Mouse (Mus musculus): ENCODE measurements around the gene Zbtb1. TPM values are rescaled to one million over a fixed set of nuclear protein-coding genes. Genes with fewer than 3 reads are reported as not detected.

Zbtb1 gene
- polyA plus RNA-seq, 1 experiment from 2014 or later: 13.2 TPM

- Histone ChIP-seq H3K4me2 (no peak overlapping the region), H3K27ac (ENCODE audit: low read depth) (no peak overlapping the region), H3K4me1 (ENCODE audit: insufficient read depth) (peaks cover 7% of the 10 kb centered on the region), H3K36me3 (ENCODE audit: insufficient read depth) (no peaks in the 10 kb centered on the region), H3K27me3 (ENCODE audit: insufficient read depth, low read length) (no peaks in the 10 kb centered on the region), H3K9ac (no peak overlapping the region), H3K4me3 (ENCODE audit: low read depth, low read length) (no peak overlapping the region), H3K9me3 (ENCODE audit: low read depth, low read length) (no peaks in the 10 kb centered on the region)
- ATAC-seq (ENCODE audit: insufficient read depth) (no peak), DNase-seq (no peak)
- 91% methylated on average over 6 of the region's 6 CpGs for WGBS
- TF ChIP-seq CTCF (IDR thresholded peaks at IDR 0.05; ENCODE audit: low read depth): no peak
These were observed 7.0 kb downstream of the Zbtb1 start for GRCm38 (mm10) chr12:76377059-76377458.

- ATAC-seq (ENCODE audit: insufficient read depth) (no peak), DNase-seq (no peak)
- WGBS: 86% methylated on average over 3 of the region's 3 CpGs
- Histone ChIP-seq H3K9me3 (ENCODE audit: low read depth, low read length) (no peaks in the 10 kb centered on the region), H3K27me3 (ENCODE audit: insufficient read depth, low read length) (no peaks in the 10 kb centered on the region), H3K27ac (ENCODE audit: low read depth) (no peak overlapping the region), H3K4me3 (ENCODE audit: low read depth, low read length) (no peak overlapping the region), H3K9ac (no peak overlapping the region), H3K4me1 (ENCODE audit: insufficient read depth) (peaks cover under 1% of the 10 kb centered on the region), H3K4me2 (no peak overlapping the region), H3K36me3 (ENCODE audit: insufficient read depth) (no peaks in the 10 kb centered on the region)
- no peak for TF ChIP-seq CTCF (IDR thresholded peaks at IDR 0.05; ENCODE audit: low read depth)
These were observed 7.7 kb downstream of the Zbtb1 start for GRCm38 (mm10) chr12:76377726-76378125.

GRCm38 (mm10) chr12:76378556-76378955, 8.5 kb downstream of the Zbtb1 start:
- H3K4me3 ChIP-seq (ENCODE audit: low read depth, low read length): no peak overlapping the region
- H3K27ac ChIP-seq (ENCODE audit: low read depth): no peak overlapping the region
- DNase-seq: no peak
- no peaks in the 10 kb centered on the region for H3K4me1 ChIP-seq (ENCODE audit: insufficient read depth)
- H3K9me3 ChIP-seq (ENCODE audit: low read depth, low read length): no peaks in the 10 kb centered on the region
- no peak for TF ChIP-seq CTCF (IDR thresholded peaks at IDR 0.05; ENCODE audit: low read depth)
- H3K9ac ChIP-seq: no peak overlapping the region
- H3K36me3 ChIP-seq (ENCODE audit: insufficient read depth): no peaks in the 10 kb centered on the region
- WGBS: 73% methylated on average over 5 of the region's 5 CpGs
- H3K27me3 ChIP-seq (ENCODE audit: insufficient read depth, low read length): no peaks in the 10 kb centered on the region
- ATAC-seq (ENCODE audit: insufficient read depth): no peak
- no peak overlapping the region for H3K4me2 ChIP-seq

GRCm38 (mm10) chr12:76380151-76380550, 10.1 kb downstream of the Zbtb1 start:
- no peak for ATAC-seq (ENCODE audit: insufficient read depth)
- H3K9ac ChIP-seq: no peak overlapping the region
- 73% methylated on average over 7 of the region's 7 CpGs for WGBS
- TF ChIP-seq CTCF (IDR thresholded peaks at IDR 0.05; ENCODE audit: low read depth): no peak
- no peak overlapping the region for H3K27ac ChIP-seq (ENCODE audit: low read depth)
- H3K36me3 ChIP-seq (ENCODE audit: insufficient read depth): peaks cover 2% of the 10 kb centered on the region; the same call in 1 of the 2 replicates
- no peaks in the 10 kb centered on the region for H3K27me3 ChIP-seq (ENCODE audit: insufficient read depth, low read length)
- H3K4me3 ChIP-seq (ENCODE audit: low read depth, low read length): no peak overlapping the region
- no peak overlapping the region for H3K4me2 ChIP-seq
- H3K4me1 ChIP-seq (ENCODE audit: insufficient read depth): no peaks in the 10 kb centered on the region
- no peak for DNase-seq
- H3K9me3 ChIP-seq (ENCODE audit: low read depth, low read length): no peaks in the 10 kb centered on the region

- TF ChIP-seq CTCF (IDR thresholded peaks at IDR 0.05; ENCODE audit: low read depth): no peak
- Histone ChIP-seq H3K9ac (no peak overlapping the region), H3K36me3 (ENCODE audit: insufficient read depth) (peaks cover 29% of the 10 kb centered on the region), H3K4me1 (ENCODE audit: insufficient read depth) (no peaks in the 10 kb centered on the region), H3K9me3 (ENCODE audit: low read depth, low read length) (no peaks in the 10 kb centered on the region), H3K4me2 (no peak overlapping the region), H3K4me3 (ENCODE audit: low read depth, low read length) (no peak overlapping the region), H3K27me3 (ENCODE audit: insufficient read depth, low read length) (no peaks in the 10 kb centered on the region), H3K27ac (ENCODE audit: low read depth) (no peak overlapping the region)
- DNase-seq (peak; percentile 46), ATAC-seq (ENCODE audit: insufficient read depth) (peak; percentile 56; the same call in 1 of the 2 replicates)
- WGBS: 62% methylated on average over 8 of the region's 8 CpGs
These were observed 15.3 kb downstream of the Zbtb1 start for GRCm38 (mm10) chr12:76385342-76385741.

- Histone ChIP-seq H3K36me3 (ENCODE audit: insufficient read depth) (peaks cover 34% of the 10 kb centered on the region), H3K4me2 (no peak overlapping the region), H3K4me3 (ENCODE audit: low read depth, low read length) (no peak overlapping the region), H3K9me3 (ENCODE audit: low read depth, low read length) (no peaks in the 10 kb centered on the region), H3K9ac (no peak overlapping the region), H3K4me1 (ENCODE audit: insufficient read depth) (no peaks in the 10 kb centered on the region), H3K27ac (ENCODE audit: low read depth) (no peak overlapping the region), H3K27me3 (ENCODE audit: insufficient read depth, low read length) (no peaks in the 10 kb centered on the region)
- DNase-seq: no peak
- ATAC-seq (ENCODE audit: insufficient read depth): peak; percentile 59; the same call in 1 of the 2 replicates
- TF ChIP-seq CTCF (IDR thresholded peaks at IDR 0.05; ENCODE audit: low read depth): no peak
- 65% methylated on average over 11 of the region's 11 CpGs for WGBS
These were observed 18.7 kb downstream of the Zbtb1 start for GRCm38 (mm10) chr12:76388794-76389193.

GRCm38 (mm10) chr12:76391595-76392271, 21.7 kb downstream of the Zbtb1 start:
- 58% methylated on average over 3 of the region's 3 CpGs for WGBS
- Histone ChIP-seq H3K9me3 (ENCODE audit: low read depth, low read length) (no peaks in the 10 kb centered on the region), H3K9ac (no peak overlapping the region), H3K4me3 (ENCODE audit: low read depth, low read length) (no peak overlapping the region), H3K4me2 (no peak overlapping the region), H3K27ac (ENCODE audit: low read depth) (no peak overlapping the region), H3K36me3 (ENCODE audit: insufficient read depth) (peaks cover 19% of the 10 kb centered on the region), H3K4me1 (ENCODE audit: insufficient read depth) (no peaks in the 10 kb centered on the region), H3K27me3 (ENCODE audit: insufficient read depth, low read length) (no peaks in the 10 kb centered on the region)
- no peak for TF ChIP-seq CTCF (IDR thresholded peaks at IDR 0.05; ENCODE audit: low read depth)
- ATAC-seq (ENCODE audit: insufficient read depth): no peak
- no peak for DNase-seq

All from lung, embryonic 14.5 days (tissue).